Mouse (Mus musculus): Measurements from ENCODE around the gene Wee2. TPM values are rescaled to one million over a fixed set of nuclear protein-coding genes. Genes with fewer than 3 reads are reported as not detected.

Gene Wee2
- polyA plus RNA-seq, 1 experiment from 2014 or later, result 0.07 TPM

GRCm38 (mm10) chr6:40431812-40432211 is 7.1 kb upstream of the Wee2 start:
- no peaks in the 10 kb centered on the region for H3K36me3 ChIP-seq (ENCODE audit: control insufficient read depth, insufficient read depth, low read length)
- peaks cover 17% of the 10 kb centered on the region for H3K4me1 ChIP-seq (ENCODE audit: control insufficient read depth, insufficient read depth, low read length)
- no peaks in the 10 kb centered on the region for H3K9me3 ChIP-seq (ENCODE audit: control insufficient read depth, low read length)
- no peaks in the 10 kb centered on the region for H3K27me3 ChIP-seq (replicated peaks; ENCODE audit: control insufficient read depth, insufficient read depth, low read length)
- no peak overlapping the region for H3K4me2 ChIP-seq (ENCODE audit: low read depth, low read length)
- no peak overlapping the region for H3K9ac ChIP-seq (ENCODE audit: low read depth, low read length)
- no peak overlapping the region for H3K4me3 ChIP-seq (ENCODE audit: low read length)
- H3K27ac ChIP-seq (ENCODE audit: low read length), result no peak overlapping the region
- no peak; the same call in 1 of the 2 replicates for ATAC-seq

DNA sequence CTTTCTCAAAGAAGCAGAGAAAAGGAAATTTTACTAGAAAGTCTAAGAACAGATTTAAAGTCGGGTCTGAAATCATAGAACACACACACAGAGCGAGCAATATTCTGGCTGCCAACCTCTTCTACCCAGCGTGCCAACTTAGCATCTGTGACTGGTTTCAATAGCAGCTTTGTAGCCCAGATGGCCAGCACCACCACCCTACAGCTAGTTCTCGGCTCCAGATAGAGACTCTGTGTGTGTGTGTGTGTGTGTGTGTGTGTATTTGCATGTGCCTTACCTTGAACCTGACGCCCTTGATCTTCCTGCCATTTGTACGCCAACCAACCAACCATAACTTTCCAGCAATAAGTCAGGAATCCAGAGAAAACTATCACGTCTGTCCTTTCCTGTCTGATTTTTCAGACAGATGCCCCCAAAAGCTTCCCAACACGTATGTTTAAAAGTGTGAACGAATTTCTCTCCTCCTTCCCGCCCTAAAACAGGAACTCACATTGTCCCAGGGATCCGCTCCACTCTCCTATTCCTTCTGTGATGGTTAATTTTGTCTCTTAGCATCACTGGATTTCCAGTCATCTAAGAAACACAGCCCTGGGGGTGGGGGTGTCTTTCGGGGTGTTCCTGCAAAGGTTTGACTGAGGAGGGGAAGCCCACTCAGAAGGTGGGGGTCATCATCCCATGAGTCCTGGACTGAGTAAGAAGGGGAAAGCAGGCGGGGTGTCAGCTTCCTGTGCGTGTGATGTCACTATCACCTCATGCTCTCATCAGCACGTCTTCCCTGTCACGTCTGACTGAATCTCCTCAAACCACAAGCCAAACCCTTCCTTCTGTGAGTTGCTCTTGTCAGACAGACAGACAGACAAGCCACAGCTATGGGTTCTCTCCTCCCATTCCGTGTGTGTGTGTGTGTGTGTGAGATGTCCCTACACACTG is 6.3 kb upstream of the Wee2 start:
- Histone ChIP-seq H3K4me2 (ENCODE audit: low read depth, low read length) (no peak overlapping the region), H3K9me3 (ENCODE audit: control insufficient read depth, low read length) (no peaks in the 10 kb centered on the region), H3K27ac (ENCODE audit: low read length) (no peak overlapping the region), H3K4me3 (ENCODE audit: low read length) (no peak overlapping the region), H3K27me3 (replicated peaks; ENCODE audit: control insufficient read depth, insufficient read depth, low read length) (no peaks in the 10 kb centered on the region), H3K4me1 (ENCODE audit: control insufficient read depth, insufficient read depth, low read length) (peaks cover 17% of the 10 kb centered on the region), H3K36me3 (ENCODE audit: control insufficient read depth, insufficient read depth, low read length) (no peaks in the 10 kb centered on the region), H3K9ac (ENCODE audit: low read depth, low read length) (no peak overlapping the region)
- no peak for ATAC-seq
- 91% methylated on average over 17 of the region's 17 CpGs for WGBS

GRCm38 (mm10) chr6:40434697-40435096 is 4.2 kb upstream of the Wee2 start:
- H3K4me3 ChIP-seq (ENCODE audit: low read length), result peak overlapping the region; percentile 81
- H3K36me3 ChIP-seq (ENCODE audit: control insufficient read depth, insufficient read depth, low read length), result no peaks in the 10 kb centered on the region
- H3K27me3 ChIP-seq (replicated peaks; ENCODE audit: control insufficient read depth, insufficient read depth, low read length), result no peaks in the 10 kb centered on the region
- ATAC-seq, result no peak
- 19% methylated on average over 7 of the region's 7 CpGs for WGBS
- H3K27ac ChIP-seq (ENCODE audit: low read length), result no peak overlapping the region
- peak overlapping the region; percentile 77 for H3K4me2 ChIP-seq (ENCODE audit: low read depth, low read length)
- peak overlapping the region; percentile 82; the same call in 1 of the 2 replicates for H3K9ac ChIP-seq (ENCODE audit: low read depth, low read length)
- H3K4me1 ChIP-seq (ENCODE audit: control insufficient read depth, insufficient read depth, low read length), result peaks cover 14% of the 10 kb centered on the region
- no peaks in the 10 kb centered on the region for H3K9me3 ChIP-seq (ENCODE audit: control insufficient read depth, low read length)

- Histone ChIP-seq H3K27ac (ENCODE audit: low read length) (no peak overlapping the region), H3K27me3 (replicated peaks; ENCODE audit: control insufficient read depth, insufficient read depth, low read length) (0 out of 2 replicates have a peak, but pooled peaks cover 3% of the 10 kb centered on the region), H3K4me1 (ENCODE audit: control insufficient read depth, insufficient read depth, low read length) (peaks cover 12% of the 10 kb centered on the region; the same call in 1 of the 2 replicates), H3K9ac (ENCODE audit: low read depth, low read length) (peak overlapping the region; percentile 82), H3K4me3 (ENCODE audit: low read length) (peak overlapping the region; percentile 81), H3K9me3 (ENCODE audit: control insufficient read depth, low read length) (no peaks in the 10 kb centered on the region), H3K4me2 (ENCODE audit: low read depth, low read length) (peak overlapping the region; percentile 77), H3K36me3 (ENCODE audit: control insufficient read depth, insufficient read depth, low read length) (no peaks in the 10 kb centered on the region)
- peak; percentile 62 for ATAC-seq
- under 1% methylated on average over 56 of the region's 72 CpGs for WGBS
Measured at GRCm38 (mm10) chr6:40435151-40436046, 3.5 kb upstream of the Wee2 start.

DNA sequence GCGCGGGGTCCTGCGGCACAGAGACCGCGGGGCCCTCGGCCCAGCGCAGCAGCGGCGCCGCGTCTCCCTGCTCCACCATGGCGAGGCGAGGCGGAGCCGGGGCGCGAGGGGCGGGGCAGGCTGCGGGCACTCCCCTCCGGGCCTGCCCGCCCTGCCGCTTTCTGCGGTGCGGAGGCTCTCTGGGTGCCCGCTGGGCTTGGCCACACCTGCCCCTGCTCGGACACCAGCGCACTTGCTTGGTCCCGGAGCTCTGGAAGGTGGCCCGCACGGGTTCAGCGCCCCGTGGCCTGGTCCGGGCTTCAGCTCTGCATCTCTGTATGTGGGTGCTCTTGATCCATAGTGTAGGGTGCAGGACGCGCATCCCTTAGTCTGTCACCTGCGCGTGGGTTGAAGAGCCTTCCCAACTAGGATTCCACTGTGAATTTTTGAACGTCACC is 2.8 kb upstream of the Wee2 start, which contains the start of gene E330009J07Rik:
E330009J07Rik (minus strand) TSS at position 89 of the 437 bp plus-strand sequence.
- Histone ChIP-seq H3K4me2 (ENCODE audit: low read depth, low read length) (peak within 1 kb of the TSS; percentile 77), H3K27ac (ENCODE audit: low read length) (no peak within 1 kb of the TSS), H3K4me1 (ENCODE audit: control insufficient read depth, insufficient read depth, low read length) (peaks cover 6% of the 10 kb centered on the region; the same call in 1 of the 2 replicates), H3K36me3 (ENCODE audit: control insufficient read depth, insufficient read depth, low read length) (no peaks in the 10 kb centered on the region), H3K4me3 (ENCODE audit: low read length) (peak within 1 kb of the TSS; percentile 81), H3K9me3 (ENCODE audit: control insufficient read depth, low read length) (no peaks in the 10 kb centered on the region), H3K27me3 (replicated peaks; ENCODE audit: control insufficient read depth, insufficient read depth, low read length) (0 out of 2 replicates have a peak, but pooled peaks cover 3% of the 10 kb centered on the region), H3K9ac (ENCODE audit: low read depth, low read length) (peak within 1 kb of the TSS; percentile 82)
- under 1% methylated on average over 38 of the region's 38 CpGs for WGBS
- peak; percentile 90 for ATAC-seq

- 0 out of 2 replicates have a peak, but pooled peaks cover 3% of the 10 kb centered on the region for H3K27me3 ChIP-seq (replicated peaks; ENCODE audit: control insufficient read depth, insufficient read depth, low read length)
Measured at GRCm38 (mm10) chr6:40439731-40440130, 843 bp downstream of the Wee2 start.

GRCm38 (mm10) chr6:40441276-40441675 is 2.4 kb downstream of the Wee2 start:
- no peak overlapping the region for H3K27ac ChIP-seq (ENCODE audit: low read length)
- H3K4me2 ChIP-seq (ENCODE audit: low read depth, low read length), result no peak overlapping the region
- H3K4me3 ChIP-seq (ENCODE audit: low read length), result no peak overlapping the region
- no peaks in the 10 kb centered on the region for H3K4me1 ChIP-seq (ENCODE audit: control insufficient read depth, insufficient read depth, low read length)
- no peak for ATAC-seq
- 71% methylated on average over 3 of the region's 3 CpGs for WGBS
- 0 out of 2 replicates have a peak, but pooled peaks cover 3% of the 10 kb centered on the region for H3K27me3 ChIP-seq (replicated peaks; ENCODE audit: control insufficient read depth, insufficient read depth, low read length)
- H3K36me3 ChIP-seq (ENCODE audit: control insufficient read depth, insufficient read depth, low read length), result no peaks in the 10 kb centered on the region
- H3K9me3 ChIP-seq (ENCODE audit: control insufficient read depth, low read length), result no peaks in the 10 kb centered on the region
- H3K9ac ChIP-seq (ENCODE audit: low read depth, low read length), result no peak overlapping the region

More at GRCm38 (mm10) chr6:40439731-40440130, 843 bp downstream of the Wee2 start:
- ATAC-seq, result no peak
- 43% methylated on average over 12 of the region's 12 CpGs for WGBS
- no peaks in the 10 kb centered on the region for H3K36me3 ChIP-seq (ENCODE audit: control insufficient read depth, insufficient read depth, low read length)
- H3K4me3 ChIP-seq (ENCODE audit: low read length), result no peak overlapping the region
- H3K4me2 ChIP-seq (ENCODE audit: low read depth, low read length), result no peak overlapping the region
- H3K4me1 ChIP-seq (ENCODE audit: control insufficient read depth, insufficient read depth, low read length), result 0 out of 2 replicates have a peak, but pooled peaks cover 3% of the 10 kb centered on the region
- H3K27ac ChIP-seq (ENCODE audit: low read length), result no peak overlapping the region
- no peak overlapping the region for H3K9ac ChIP-seq (ENCODE audit: low read depth, low read length)
- H3K9me3 ChIP-seq (ENCODE audit: control insufficient read depth, low read length), result no peaks in the 10 kb centered on the region

DNA sequence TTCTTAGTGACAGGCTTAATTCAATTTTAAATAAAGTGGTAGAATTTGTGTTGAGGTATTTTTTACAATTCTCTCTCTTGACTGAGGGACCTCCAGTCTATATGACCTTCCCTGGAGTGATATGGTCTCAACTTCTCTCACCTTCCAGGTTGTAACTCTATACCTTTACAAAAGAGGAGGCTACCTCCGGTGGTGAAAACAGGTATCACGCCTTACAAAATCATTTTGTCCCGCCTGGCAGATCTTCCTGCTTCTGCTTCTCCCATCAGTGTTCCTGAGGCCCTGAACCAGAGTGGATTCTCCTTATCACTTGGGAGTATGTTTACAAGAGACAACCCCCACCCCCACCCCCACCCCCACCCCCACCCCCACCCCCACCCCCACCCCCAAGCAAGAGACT is 2.9 kb downstream of the Wee2 start:
- no peak overlapping the region for H3K4me3 ChIP-seq (ENCODE audit: low read length)
- H3K4me1 ChIP-seq (ENCODE audit: control insufficient read depth, insufficient read depth, low read length), result no peaks in the 10 kb centered on the region
- no peak overlapping the region for H3K9ac ChIP-seq (ENCODE audit: low read depth, low read length)
- H3K4me2 ChIP-seq (ENCODE audit: low read depth, low read length), result no peak overlapping the region
- 36% methylated on average over 3 of the region's 3 CpGs for WGBS
- no peaks in the 10 kb centered on the region for H3K9me3 ChIP-seq (ENCODE audit: control insufficient read depth, low read length)
- ATAC-seq, result no peak
- H3K27me3 ChIP-seq (replicated peaks; ENCODE audit: control insufficient read depth, insufficient read depth, low read length), result 0 out of 2 replicates have a peak, but pooled peaks cover 3% of the 10 kb centered on the region
- no peak overlapping the region for H3K27ac ChIP-seq (ENCODE audit: low read length)
- H3K36me3 ChIP-seq (ENCODE audit: control insufficient read depth, insufficient read depth, low read length), result no peaks in the 10 kb centered on the region
